Mouse (Mus musculus) embryo, embryonic 10.5 days (tissue): ENCODE data around the gene Cdca8.

ENCODE experiments used
- DNase-seq: peaks from one replicate; pipeline ENCODE4 v3.0.0-alpha.2; 2015; ENCODE audit warnings: low spot score

Cdca8 gene

GRCm38 (mm10) chr4:124880599-124880998, 58.5 kb downstream of the Cdca8 start, which contains the start of gene Epha10:
Epha10 (plus strand) TSS chr4:124880899.
- no peak for DNase-seq

- no peak for DNase-seq
These were observed 66.4 kb downstream of the Cdca8 start for GRCm38 (mm10) chr4:124872719-124873118.
